Mouse (Mus musculus) left cerebral cortex, postnatal 25 days (tissue): Measurements from ENCODE around the gene Prph. TPM values are rescaled to one million over a fixed set of nuclear protein-coding genes. Genes with fewer than 3 reads are reported as not detected.

ENCODE experiments used
- DNase-seq, 2 experiments: peaks; one replicate each; pipeline ENCODE4 v3.0.0; 2022; ENCODE audit warnings: low spot score in 2 of 2, mixed read lengths in 1 of 2
- intact Hi-C: fragments of 180-260 bp; cut with DNase I; formaldehyde crosslinking; loops from one replicate; pipeline ENCODE4 v1.15.1; 2025
- microRNA-seq, 2 experiments: library from miRNA; unstranded; fragments of <30 nt; microRNA quantifications; one replicate each; pipeline ENCODE4 v1.2.0; 2022
- total RNA-seq, 2 experiments: library from RNA; stranded (reverse); gene quantifications; 2 replicates each; pipeline ENCODE4 v1.2.3; 2021

Prph gene
- total RNA-seq, 2 experiments from 2014 or later = 1.4 to 1.6 TPM

- intact Hi-C loops = loop anchor here (10.0 kb wide), 1 partner anchor 209 kb away; no protein-coding TSS in a partner anchor
- DNase-seq = peak; percentile 16 to 26
These were observed 38.6 kb downstream of the Prph start for GRCm38 (mm10) chr15:99093291-99094258.

GRCm38 (mm10) chr15:99094631-99095270 is 39.8 kb downstream of the Prph start:
- intact Hi-C loops = loop anchor here (10.0 kb wide), 1 partner anchor 210 kb away; no protein-coding TSS in a partner anchor
- no peak for DNase-seq

GRCm38 (mm10) chr15:99095356-99095755 is 40.4 kb downstream of the Prph start:
- DNase-seq = no peak
- intact Hi-C loops = loop anchor here (10.0 kb wide), 1 partner anchor 211 kb away; no protein-coding TSS in a partner anchor

GRCm38 (mm10) chr15:99096061-99096793 is 41.3 kb downstream of the Prph start:
- intact Hi-C loops = loop anchor here (10.0 kb wide), 1 partner anchor 211 kb away; no protein-coding TSS in a partner anchor
- no peak for DNase-seq

GRCm38 (mm10) chr15:99096831-99097500 is 42.0 kb downstream of the Prph start:
- intact Hi-C loops = loop anchor here (10.0 kb wide), 1 partner anchor 212 kb away; no protein-coding TSS in a partner anchor
- no peak for DNase-seq

- DNase-seq = no peak
- intact Hi-C loops = loop anchor here (10.0 kb wide), 1 partner anchor 213 kb away; no protein-coding TSS in a partner anchor
These were observed 43.0 kb downstream of the Prph start for GRCm38 (mm10) chr15:99097840-99098492.

- intact Hi-C loops = loop anchor here (10.0 kb wide), 1 partner anchor 214 kb away; no protein-coding TSS in a partner anchor
- no peak for DNase-seq
These were observed 43.5 kb downstream of the Prph start for GRCm38 (mm10) chr15:99098493-99098861.

GRCm38 (mm10) chr15:99099139-99099556 is 44.2 kb downstream of the Prph start:
- DNase-seq = peak in 1 of 2 experiments; percentile 25
- intact Hi-C loops = loop anchor here (1.0 to 10.0 kb wide), 2 partner anchors 50 to 214 kb away; no protein-coding TSS in a partner anchor

- no peak for DNase-seq
- intact Hi-C loops = loop anchor here (1.0 to 10.0 kb wide), 2 partner anchors 51 to 215 kb away; no protein-coding TSS in a partner anchor
These were observed 45.0 kb downstream of the Prph start for GRCm38 (mm10) chr15:99099984-99100383.

GRCm38 (mm10) chr15:99105238-99105637 is 50.3 kb downstream of the Prph start:
- no peak for DNase-seq
- intact Hi-C loops = no loop called here

GRCm38 (mm10) chr15:99107866-99108265 is 52.9 kb downstream of the Prph start:
- DNase-seq = no peak
- intact Hi-C loops = no loop called here

Small RNA genes lying within 50 kb of the gene (microRNA-seq; reads per million reads assigned to microRNA genes)
- 0 to 0.67 reads per million in 2 experiments for gene Mir6960

Other genes starting within 250 kb of the Prph start
- gene Ddn, start 245.7 kb upstream of the Prph start, total RNA-seq = 100 to 1,000 TPM; 829 to 842 TPM
- 10 to 100 TPM; 44.1 to 55.6 TPM for gene Prkag1, start 223.7 kb upstream of the Prph start, total RNA-seq
- 10 to 100 TPM; 78.0 to 80.2 TPM for gene Kmt2d, start 184.0 kb upstream of the Prph start, total RNA-seq
- gene Rhebl1, start 160.6 kb upstream of the Prph start, total RNA-seq = 10 to 100 TPM in 1 of 2 experiments, 1 to 10 TPM in 1; 8.2 to 11.6 TPM
- under 1 TPM; 0.37 to 0.41 TPM for gene Dhh, start 156.6 kb upstream of the Prph start, total RNA-seq
- 10 to 100 TPM; 13.8 to 18.4 TPM for gene Lmbr1l, start 136.9 kb upstream of the Prph start, total RNA-seq
- gene Tuba1b, start 120.6 kb upstream of the Prph start, total RNA-seq = 100 to 1,000 TPM; 541 to 580 TPM
- gene Gm49450, start 101.6 kb upstream of the Prph start, total RNA-seq = not detected
- gene Tuba1a, start 101.5 kb upstream of the Prph start, total RNA-seq = 1,000 to 10,000 TPM; 1,095 to 1,137 TPM
- gene Tuba1c, start 25.3 kb upstream of the Prph start, total RNA-seq = 10 to 100 TPM; 71.0 to 80.5 TPM
- gene Troap, start 19.4 kb downstream of the Prph start, total RNA-seq = under 1 TPM; 0.69 TPM
- gene C1ql4, start 32.6 kb downstream of the Prph start, total RNA-seq = not detected
- gene Dnajc22, start 38.0 kb downstream of the Prph start, total RNA-seq = under 1 TPM in 1 of 2 experiments, not detected in 1; 0.30 TPM
- 10 to 100 TPM; 36.2 to 37.0 TPM for gene Spats2, start 70.7 kb downstream of the Prph start, total RNA-seq
- 100 to 1,000 TPM; 171 to 172 TPM for gene Kcnh3, start 169.7 kb downstream of the Prph start, total RNA-seq
- 10 to 100 TPM; 80.1 to 81.0 TPM for gene Mcrs1, start 196.8 kb downstream of the Prph start, total RNA-seq
- gene Prpf40b, start 239.9 kb downstream of the Prph start, total RNA-seq = 10 to 100 TPM; 87.0 to 95.3 TPM
- 1 to 10 TPM; 1.6 to 1.9 TPM for gene Fam186b, start 240.7 kb downstream of the Prph start, total RNA-seq